Mouse (Mus musculus) adrenal gland (tissue): ENCODE results near the gene Gm4491.

Experiments used
- intact Hi-C: fragments of 180-260 bp; cut with DNase I; formaldehyde crosslinking; loops from one replicate; pipeline ENCODE4 v1.15.1; 2025
- long read RNA-seq, 2 experiments: library from polyadenylated mRNA; unstranded; transcript quantifications; one replicate each; pipeline ENCODE4 v2.0.0; 2020; ENCODE audit warnings: borderline replicate concordance in 1 of 2; ENCODE audit not compliant: insufficient replicate concordance in 1 of 2

The Gm4491 gene
- long read RNA-seq, experiment 1: 0 reads
- long read RNA-seq, experiment 2: 0 reads

DNA sequence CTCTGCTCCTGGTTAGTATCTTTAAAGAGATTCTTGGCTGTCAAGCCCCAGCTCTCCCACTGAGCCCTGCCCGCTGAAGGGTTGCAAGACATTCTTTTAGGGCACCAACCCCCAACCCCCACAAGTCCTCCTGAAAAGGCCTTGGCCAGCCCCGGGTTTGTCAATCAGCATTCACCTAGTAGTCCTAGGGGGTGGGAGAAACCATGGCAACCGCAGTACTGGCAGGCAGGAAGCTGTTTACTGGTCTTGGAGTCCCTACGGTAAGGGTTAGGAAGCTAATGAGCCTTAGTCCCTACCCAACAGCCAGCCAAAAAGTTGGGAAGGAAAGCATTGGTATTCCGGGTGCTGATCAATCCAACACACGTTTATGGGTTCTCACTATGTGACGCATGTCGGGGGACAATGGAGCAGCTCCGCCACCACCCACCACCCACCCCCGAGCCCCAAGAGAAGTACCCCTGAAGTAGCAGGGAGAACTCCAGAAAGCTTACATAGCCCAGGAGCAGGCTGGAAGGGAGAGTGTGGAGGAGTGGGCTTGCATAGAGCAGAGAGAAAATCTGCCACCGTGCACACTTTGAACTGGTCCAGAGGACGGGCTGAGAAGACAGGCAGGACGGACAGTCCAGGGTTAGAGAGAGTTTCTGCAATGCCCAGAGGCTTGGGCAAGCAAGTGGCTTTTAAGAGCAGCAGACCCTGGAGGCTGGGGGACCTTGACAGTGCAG, at the start of gene Gm4491:
Gene Gm4491, minus strand, starts transcription at position 61 of the 722 bp plus-strand sequence.
- intact Hi-C loops: no loop called here

DNA sequence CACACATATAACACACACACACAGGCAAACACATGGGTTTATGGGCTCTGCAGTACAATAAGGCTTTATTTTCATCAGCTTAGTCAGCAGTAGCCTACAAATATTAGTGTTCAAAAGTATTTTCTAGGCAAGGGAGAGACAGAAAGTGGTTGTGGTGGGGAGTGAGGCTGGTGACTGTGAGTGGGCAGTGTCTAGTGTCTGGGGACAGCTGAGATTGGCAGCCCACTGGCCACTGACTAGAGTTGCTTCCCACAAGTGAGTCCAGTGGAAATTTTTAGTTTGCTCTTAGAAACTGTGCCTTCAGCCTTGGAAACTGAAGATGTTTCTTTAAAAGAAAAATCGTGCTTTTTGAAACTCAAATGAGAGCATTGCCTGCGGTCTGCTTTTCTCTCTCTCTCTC, 46.1 kb upstream of the Gm4491 start:
- intact Hi-C loops: no loop called here

DNA sequence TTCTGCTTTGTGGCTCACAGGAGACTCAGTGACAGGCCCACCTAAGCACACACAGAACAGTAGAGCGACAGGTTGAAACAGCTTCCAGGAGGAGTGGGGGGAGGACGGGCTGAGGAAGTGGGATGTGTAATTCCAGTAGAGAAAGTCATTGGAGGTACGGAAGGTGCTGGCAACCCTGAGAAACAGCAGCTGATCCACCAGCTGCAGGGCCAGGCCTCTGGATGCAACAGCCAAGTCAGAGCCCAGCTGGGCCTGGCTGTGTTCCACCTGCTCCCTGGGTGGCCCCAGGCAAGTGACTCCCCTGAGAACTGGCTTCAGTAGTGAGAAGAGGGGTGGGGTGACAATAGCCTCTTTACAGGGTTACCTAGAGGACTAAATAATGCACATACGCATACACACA, 45.5 kb upstream of the Gm4491 start:
- intact Hi-C loops: no loop called here

DNA sequence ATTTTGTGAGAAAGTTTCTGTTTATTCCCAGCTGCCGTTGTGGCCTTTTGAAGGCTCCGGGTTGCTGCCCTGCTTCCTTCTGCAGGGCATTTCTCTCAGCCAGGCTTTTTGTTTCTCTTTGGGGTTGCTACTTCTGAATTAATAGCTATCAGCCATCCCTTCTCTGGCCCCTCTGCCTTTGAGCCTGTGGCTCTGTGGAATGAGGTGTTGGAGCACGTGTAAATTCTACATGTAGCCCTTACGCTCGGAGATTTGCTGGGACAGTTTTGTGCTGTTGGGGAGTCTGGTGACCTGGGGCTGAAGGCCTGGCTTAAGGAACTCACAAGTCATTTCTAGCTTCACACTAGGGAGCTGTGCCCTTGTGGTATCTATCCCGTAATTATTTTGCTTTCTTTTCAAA, 39.2 kb upstream of the Gm4491 start:
- intact Hi-C loops: no loop called here

DNA sequence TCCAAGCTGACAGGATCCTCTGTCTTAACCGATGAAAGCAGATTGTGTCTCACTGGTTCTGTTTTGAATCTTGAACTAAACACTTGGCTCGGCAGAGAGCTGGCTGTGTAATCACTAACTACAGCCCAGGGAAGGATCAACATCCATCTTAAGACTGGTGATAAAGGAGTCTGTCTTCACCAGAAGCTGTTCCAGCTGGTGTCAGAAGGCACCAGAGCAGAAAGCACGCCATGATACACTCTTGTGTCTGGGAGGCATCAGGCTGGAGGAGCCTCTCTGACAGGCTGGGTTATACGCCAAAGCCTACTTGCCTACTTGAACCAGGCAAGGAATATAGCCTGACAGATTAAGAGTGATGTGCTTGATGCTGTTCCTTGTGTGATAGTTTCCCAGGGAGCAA, 30.1 kb upstream of the Gm4491 start:
- intact Hi-C loops: no loop called here

DNA sequence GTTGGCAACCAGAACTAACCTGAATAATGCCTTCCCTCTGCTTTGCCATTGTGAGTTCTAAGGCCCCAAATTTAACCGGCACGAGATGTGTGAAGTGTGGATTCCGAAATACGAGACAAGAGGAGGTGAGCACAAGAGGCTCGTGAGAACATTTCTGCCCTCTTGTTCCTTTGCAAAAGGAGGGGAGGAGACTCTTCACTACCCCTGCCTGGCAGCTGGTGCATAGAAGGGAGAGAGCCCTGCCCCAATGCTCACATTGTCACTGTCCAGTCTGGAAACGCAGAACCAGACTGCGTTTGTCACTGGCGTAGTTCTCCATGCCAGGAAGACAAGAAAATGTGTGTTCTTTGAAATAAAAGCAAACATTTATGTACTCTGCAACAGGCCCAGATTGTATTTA, 19.6 kb upstream of the Gm4491 start:
- intact Hi-C loops: no loop called here

DNA sequence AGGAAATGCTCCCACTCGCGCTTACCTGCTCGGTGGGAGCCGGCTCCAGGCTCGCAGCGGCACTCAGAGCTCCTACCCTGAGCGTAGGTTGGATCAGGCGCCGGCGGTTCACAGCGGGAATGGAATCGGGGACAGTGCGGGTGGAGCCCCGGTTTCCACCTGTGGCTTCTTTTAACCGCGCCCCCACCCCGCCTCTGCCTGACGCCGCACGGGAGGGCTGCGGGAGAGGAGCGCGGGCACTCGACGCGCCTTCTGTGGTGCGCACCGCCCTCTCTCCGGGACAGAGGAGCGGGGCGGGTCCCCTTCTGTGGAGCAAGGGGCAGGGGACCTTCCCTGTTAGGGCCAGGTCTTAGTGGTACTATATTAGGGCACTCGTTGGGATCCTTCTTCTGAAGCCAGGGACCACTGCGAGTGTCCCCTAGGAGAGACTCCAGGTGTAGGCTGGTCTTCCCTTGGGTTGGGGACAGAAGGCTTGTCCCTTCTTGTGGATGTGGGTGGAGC, 17.5 kb upstream of the Gm4491 start, which contains the start of gene Gjb6:
Gene Gjb6, minus strand, starts transcription at position 451 of the 501 bp plus-strand sequence.
- intact Hi-C loops: no loop called here

DNA sequence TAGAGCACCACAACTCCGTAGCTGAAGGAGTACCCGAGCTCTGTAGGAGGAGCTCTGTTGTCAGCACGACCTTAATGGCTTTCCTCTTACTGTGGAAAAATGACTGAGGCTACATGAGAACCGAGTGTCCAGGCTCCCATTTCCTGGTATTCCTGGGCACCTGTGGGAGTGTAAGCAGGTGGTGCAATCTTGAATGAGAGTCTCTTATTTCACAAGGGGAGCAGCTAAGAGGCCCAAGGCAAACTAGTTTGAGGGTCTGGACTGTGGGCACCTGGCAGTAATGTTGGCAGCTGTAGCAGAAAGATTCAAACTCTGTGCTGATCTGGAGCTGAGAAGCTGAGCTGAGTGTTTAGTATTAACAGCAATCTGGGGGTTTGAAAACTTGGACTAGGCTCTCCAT, 11.7 kb upstream of the Gm4491 start:
- intact Hi-C loops: no loop called here

DNA sequence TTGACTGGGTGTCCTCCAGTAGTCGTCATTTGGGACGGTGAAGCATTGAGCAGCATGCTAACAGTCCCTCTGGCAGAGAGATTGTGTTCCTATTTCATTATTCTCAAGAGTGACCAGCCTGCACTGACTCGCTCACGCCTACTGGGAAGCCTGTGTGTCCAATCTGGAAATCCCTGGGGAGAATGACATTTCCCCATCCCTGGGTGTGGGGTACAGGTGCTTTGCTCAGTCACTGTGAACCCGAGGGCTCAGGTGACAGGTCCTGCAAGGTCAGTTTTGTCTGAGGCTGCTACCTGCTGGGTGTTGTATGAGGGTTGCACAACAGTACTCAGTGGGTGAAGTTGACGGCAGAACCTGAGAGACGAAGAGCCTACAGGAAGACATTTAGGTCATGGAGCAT, 6.6 kb upstream of the Gm4491 start:
- intact Hi-C loops: no loop called here

DNA sequence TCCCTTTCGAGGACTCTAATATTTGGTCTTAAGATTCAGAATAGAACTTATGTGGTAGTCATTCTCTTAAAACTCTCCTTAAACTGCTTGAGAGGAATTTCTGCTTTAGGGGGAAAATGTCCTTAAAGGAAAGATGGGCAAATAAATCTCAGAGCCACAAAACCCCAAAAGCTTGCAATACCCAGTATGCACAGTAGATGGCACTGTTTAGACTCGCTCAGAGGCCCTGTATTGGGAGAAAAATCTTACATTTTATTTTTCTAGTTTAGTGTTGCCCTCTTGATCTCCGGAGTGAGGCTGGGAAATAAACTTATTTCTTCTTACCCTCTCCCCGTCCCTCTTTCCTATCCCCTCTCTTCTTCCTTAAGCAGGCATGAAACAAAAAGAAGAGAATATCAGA, 6.5 kb downstream of the Gm4491 start:
- intact Hi-C loops: loop anchor here (2.0 to 5.0 kb wide), 2 partner anchors 254 to 303 kb away; no protein-coding TSS in a partner anchor

DNA sequence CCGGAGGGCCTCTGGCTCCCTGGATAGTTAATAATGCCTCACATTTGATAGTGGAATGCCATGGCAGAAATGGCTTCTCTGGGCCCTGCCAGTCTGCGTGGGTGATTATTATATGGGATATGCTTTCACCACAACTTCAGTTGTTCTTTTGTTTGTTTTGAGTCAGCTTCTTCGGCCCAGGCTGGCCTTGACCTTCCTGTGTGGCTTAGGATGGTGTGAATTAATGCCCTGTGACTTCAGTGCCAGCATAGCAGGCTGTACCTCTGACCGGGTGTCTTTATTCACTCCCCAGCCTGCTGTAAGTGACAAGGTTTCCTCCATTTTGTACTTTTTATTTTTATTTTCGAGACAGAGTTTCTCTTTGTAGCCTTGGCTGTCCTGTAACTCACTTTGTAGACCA, 7.8 kb downstream of the Gm4491 start:
- intact Hi-C loops: loop anchor here (2.0 to 5.0 kb wide), 2 partner anchors 255 to 304 kb away; no protein-coding TSS in a partner anchor

DNA sequence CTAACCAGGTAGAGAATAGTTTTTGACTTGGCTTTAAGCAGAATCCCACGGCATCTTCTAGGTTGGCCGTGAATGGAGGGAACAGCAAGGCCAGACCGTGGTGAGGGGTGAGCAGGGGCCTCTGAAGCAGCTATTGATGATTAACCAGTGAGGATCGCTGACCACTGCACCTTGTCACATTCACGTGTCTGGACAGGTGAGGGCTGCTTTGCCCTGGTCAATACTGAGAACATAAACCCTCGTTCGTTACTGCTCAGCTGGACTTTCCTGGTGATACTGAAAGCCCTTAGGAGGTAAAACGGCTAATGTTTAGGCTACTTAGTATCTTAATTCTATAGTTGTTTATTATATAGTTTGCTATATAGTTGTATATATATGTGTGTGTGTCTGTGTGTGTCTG, 8.6 kb downstream of the Gm4491 start:
- intact Hi-C loops: loop anchor here (5.0 kb wide), 1 partner anchor 305 kb away; no protein-coding TSS in a partner anchor

DNA sequence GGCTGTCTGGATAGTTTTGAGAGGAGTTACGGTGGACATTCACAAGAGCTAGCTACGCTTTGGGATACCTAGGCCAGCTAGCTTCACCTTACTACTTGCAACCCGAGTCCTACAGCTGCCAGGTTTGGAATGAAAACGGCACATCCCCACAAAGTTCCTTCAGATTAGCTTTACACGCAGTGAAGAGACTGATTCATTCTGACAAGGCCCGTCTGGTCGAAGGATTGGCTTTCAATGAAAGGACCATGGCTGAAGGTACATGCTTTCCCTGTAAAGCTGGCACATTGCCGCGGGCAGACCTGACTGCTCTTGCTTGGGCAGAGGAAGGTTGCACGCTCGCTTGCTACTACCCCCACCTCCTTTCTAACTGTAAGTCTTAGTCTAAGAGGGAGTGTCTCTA, 10.0 kb downstream of the Gm4491 start:
- intact Hi-C loops: loop anchor here (5.0 kb wide), 1 partner anchor 307 kb away; no protein-coding TSS in a partner anchor

DNA sequence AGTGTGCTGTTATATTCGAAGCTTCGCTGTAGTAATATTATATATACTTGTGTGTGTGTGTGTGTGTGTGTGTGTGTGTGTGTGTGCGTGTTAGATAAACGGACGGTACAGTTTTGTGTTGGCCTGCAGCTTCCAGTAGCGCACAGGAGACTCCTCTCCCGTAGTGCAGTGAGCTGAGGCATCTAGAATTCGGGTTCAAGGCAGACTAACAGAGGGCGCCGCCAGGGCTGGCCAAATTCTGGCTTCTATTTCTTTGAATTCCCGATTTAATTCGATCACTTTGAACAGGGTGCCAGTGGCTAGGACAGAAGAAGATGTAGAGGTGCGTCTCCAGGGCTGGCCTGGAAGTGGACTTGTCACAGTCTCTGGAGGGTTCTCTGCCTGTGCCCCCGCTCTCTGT, 10.6 kb downstream of the Gm4491 start:
- intact Hi-C loops: loop anchor here (5.0 kb wide), 1 partner anchor 307 kb away; no protein-coding TSS in a partner anchor

DNA sequence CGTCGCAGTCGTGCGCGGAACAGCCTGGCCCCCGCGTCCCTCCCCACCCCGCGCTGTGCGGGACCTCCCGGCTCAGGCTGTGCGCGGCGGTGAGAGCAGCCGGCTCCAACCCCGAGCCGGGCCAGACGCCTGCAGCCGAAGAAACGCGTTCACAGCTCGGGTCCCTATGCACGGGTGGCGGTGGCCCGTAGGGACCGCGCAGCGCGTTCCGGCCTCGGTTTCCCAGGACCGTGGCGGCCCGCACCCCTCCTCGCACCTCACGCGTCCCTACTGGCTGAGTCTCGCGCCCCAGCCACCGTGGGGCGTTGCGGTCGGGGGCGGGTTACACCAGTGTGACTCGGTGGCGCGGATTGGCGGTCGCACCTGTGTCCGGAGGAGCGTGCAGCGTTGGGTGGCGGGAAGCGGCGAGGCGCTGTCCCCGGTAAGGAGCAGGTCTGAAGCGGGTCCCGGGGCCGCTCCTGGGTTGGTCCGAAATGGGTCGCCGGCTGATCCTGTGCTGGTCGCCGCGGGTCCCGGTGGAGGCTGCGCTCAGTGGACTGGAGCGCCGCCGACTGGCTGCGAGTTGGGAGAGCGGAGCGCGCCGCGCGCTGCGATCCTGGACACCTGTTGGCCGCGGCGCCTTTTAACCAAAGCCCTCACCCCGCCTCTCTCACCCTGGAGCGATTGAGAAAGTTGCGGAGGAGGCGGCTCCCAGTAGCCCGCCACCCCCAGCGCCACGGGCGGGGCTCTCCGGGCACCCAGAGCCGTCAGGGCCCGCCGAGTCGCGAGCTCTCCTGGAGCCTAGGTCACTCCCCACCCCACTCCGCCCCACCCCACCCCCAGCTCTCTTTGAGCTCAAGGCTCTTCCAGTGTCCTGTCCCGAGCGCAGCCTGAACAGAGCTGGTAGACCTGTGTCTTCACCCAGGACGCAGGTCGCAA, 11.3 kb downstream of the Gm4491 start, which contains the start of gene Gjb2:
Gene Gjb2, minus strand, starts transcription at position 597 of the 918 bp plus-strand sequence.
- intact Hi-C loops: loop anchor here (5.0 kb wide), 1 partner anchor 308 kb away; no protein-coding TSS in a partner anchor

DNA sequence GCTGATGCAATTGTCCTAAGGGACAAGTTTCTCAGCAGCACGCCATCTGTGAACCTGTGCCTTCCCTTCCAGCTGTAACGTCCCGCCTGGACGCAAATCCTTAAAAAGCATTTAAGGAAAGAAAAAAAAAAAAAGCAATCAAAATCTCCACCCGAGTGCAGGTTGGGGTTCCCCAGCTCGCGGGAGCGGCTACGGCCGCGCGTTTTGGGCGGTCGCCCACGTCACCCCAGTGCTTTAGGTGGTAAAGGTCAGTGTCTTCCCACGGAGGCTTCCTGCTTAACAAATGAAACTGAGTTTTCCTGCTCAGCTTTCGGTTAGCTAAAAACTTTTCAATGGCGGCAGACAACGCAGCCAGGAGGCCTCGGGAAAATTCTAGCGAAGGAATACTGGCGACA, 12.0 kb downstream of the Gm4491 start:
- intact Hi-C loops: no loop called here

DNA sequence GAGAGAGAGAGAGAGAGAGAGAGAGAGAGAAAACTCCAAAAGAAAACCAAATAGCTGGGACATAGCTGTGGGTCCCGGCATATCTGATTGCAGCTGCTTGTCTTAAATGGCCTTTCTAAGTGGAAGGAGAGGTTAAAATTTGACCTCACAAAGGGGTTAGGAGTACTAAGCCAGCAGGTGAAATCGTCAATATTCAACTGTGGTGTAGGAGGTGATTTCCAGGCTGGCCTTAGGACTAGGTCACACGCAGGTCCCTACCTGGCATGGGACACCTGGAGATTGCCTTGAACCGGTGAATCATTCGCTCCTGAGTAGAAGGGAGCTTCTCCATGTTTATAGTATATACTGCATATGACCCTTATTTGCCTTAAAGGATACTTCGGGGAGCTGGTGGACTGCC, 12.6 kb downstream of the Gm4491 start:
- intact Hi-C loops: no loop called here

DNA sequence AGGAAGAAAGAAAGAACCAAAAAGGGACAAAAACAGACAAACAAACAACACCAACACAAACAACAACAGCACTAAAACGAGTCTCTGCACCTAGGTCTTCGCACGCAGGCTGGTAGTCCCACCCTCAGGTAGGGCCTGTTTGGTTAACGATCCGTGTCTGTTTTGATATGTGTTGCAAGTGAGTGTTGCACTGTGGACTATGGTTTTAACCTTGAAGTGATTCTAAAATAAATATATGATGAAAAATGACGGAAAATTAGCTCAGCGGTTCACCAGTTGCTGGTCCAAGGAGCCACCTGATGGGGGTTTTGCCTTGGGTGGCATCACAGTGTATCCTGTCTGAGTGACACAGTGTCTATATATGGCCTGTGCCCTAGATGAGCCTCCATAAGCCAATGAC, 14.1 kb downstream of the Gm4491 start:
- intact Hi-C loops: no loop called here

DNA sequence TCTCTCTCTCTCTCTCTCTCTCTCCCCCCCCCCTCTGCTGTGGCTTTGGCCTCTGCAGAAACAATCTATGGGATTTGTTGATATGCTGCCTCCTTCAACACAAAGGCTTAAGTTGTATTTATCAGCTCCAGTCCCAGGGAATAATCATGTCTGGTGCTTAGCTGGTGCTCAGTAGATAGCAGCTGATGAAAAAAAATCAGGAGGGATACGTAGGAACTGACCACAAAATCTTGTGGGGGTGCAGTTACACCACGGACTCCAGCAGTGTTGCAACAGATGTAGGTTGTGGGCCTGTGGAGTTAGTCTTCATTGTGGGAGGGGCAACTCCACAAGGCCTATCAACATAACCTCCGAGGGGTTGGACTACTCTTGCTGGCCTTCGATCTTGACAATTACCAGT, 19.8 kb downstream of the Gm4491 start:
- intact Hi-C loops: no loop called here

DNA sequence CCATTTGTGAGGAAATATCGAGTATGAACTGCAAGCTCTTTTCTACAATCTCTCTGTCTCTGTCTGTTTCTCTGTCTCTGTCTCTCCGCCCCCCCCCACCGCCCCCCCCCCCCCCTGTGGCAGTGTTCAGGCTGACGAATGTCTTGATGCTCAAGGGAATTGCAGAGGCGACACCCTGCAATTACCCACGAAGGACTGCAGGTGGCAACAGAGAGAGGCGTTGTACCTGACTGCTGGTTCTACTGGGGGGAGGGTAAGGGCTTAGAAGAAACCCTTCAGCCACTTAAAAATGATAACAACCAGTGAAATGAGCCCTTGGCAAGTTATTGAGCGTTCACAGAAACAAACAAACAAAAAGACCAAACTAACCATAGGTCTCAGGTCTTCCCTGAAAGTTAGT, 22.7 kb downstream of the Gm4491 start:
- intact Hi-C loops: loop anchor here (5.0 kb wide), 1 partner anchor 269 kb away; no protein-coding TSS in a partner anchor

DNA sequence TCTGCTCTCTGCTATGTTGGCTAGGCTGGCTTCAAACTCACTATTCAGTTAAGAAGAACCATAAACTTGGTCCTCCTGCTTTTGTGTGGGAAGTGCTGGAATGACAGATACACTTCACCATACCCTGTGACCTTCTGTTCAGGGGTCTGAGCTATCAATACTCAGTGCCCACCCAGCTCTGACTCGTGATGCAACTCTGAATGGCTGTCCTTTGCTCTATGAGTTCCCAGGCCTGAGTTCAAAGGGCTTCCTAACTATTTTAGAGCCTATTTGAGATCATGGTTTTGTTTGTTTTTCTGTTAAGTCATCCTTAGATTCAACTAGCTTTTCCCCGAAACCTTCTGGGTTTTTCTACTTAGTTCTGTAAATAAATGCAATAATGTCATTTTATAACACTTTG, 25.7 kb downstream of the Gm4491 start:
- intact Hi-C loops: loop anchor here (5.0 kb wide), 1 partner anchor 272 kb away; no protein-coding TSS in a partner anchor

DNA sequence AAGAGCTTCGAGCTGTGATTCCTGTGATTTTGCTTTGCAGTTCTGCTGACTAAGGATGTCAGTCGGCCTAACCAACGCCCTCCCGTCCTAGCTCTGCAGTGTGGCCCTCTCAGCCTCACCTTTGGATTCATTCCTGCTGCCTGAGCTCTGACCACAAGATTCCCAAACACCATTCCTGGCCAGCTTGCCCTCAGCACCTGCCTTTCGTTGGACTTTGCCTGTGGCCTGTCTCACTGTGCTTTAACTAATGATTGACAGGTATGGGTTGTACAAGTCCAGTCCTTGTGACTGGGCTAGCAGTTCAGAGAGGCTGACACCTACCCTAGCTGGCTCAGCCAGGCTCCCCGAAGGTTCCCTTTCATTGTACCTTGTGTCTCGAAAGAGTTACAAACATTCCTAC, 26.6 kb downstream of the Gm4491 start:
- intact Hi-C loops: no loop called here
